Mouse (Mus musculus) neural tube, embryonic 11.5 days (tissue): ENCODE results near the gene Ccdc120. TPM values are rescaled to one million over a fixed set of nuclear protein-coding genes. Genes with fewer than 3 reads are reported as not detected.

ENCODE experiments used
- ATAC-seq: fragments of 200-750 bp; cut with Nextera tagmentation; 2 replicates; pipeline ENCODE4 v1.8.0; 2017; ENCODE audit warnings: moderate number of reproducible peaks, mild to moderate bottlenecking, moderate TSS enrichment, moderate library complexity; ENCODE audit not compliant: insufficient read depth, low FRiP score, low TSS enrichment
- DNase-seq: peaks from one replicate; pipeline ENCODE4 v3.0.0-alpha.2; 2015; ENCODE audit warnings: low spot score
- H3K27ac ChIP-seq: fragments of 300-500 bp; sonication (generic); 2 replicates; pipeline ENCODE4 v1.5.1; 2014; ENCODE audit warnings: low read depth, mild to moderate bottlenecking, low read length
- H3K27me3 ChIP-seq: fragments of 300-500 bp; sonication (generic); 2 replicates; pipeline ENCODE4 v1.6.1; 2014; ENCODE audit warnings: mild to moderate bottlenecking, low read length, mixed read lengths; ENCODE audit not compliant: control insufficient read depth, insufficient read depth
- H3K36me3 ChIP-seq: fragments of 300-500 bp; sonication (generic); 2 replicates; pipeline ENCODE4 v1.6.1; 2014; ENCODE audit warnings: mild to moderate bottlenecking, low read length, moderate library complexity, mixed read lengths; ENCODE audit not compliant: control insufficient read depth, insufficient read depth
- H3K4me1 ChIP-seq: fragments of 300-500 bp; sonication (generic); 2 replicates; pipeline ENCODE4 v1.6.1; 2014; ENCODE audit warnings: low read length, mixed read lengths; ENCODE audit not compliant: control insufficient read depth, insufficient read depth
- H3K4me2 ChIP-seq: fragments of 300-500 bp; sonication (generic); 2 replicates; pipeline ENCODE4 v1.6.1; 2014; ENCODE audit warnings: low read depth, mild to moderate bottlenecking, moderate library complexity
- H3K4me3 ChIP-seq: fragments of 300-500 bp; sonication (generic); 2 replicates; pipeline ENCODE4 v1.5.1; 2014; ENCODE audit warnings: low read depth, low read length
- H3K9ac ChIP-seq: fragments of 300-500 bp; sonication (generic); 2 replicates; pipeline ENCODE4 v1.6.1; 2014; ENCODE audit warnings: mild to moderate bottlenecking, low read length
- H3K9me3 ChIP-seq: fragments of 300-500 bp; sonication (generic); 2 replicates; pipeline ENCODE4 v1.6.1; 2016; ENCODE audit warnings: low read length; ENCODE audit not compliant: control insufficient read depth
- WGBS: fragments of 180-500 bp; shearing (Covaris S2); extraction: QIAGEN DNeasy Blood & Tissue Kit; methylation state at CpG from one replicate; pipeline ENCODE4 v1.1.7; 2014; 5-methylcytosine and 5-hydroxymethylcytosine counted together
- polyA plus RNA-seq: library from polyadenylated mRNA; unstranded; fragments of >200 nt; fragmentation: Nextera tagmentation; extraction: Ambion mirVana; gene quantifications from 2 replicates; pipeline ENCODE4 v1.2.1, GENCODE M21; 2014

Ccdc120 gene
- polyA plus RNA-seq, 1 experiment from 2014 or later = 31.8 TPM

DNA sequence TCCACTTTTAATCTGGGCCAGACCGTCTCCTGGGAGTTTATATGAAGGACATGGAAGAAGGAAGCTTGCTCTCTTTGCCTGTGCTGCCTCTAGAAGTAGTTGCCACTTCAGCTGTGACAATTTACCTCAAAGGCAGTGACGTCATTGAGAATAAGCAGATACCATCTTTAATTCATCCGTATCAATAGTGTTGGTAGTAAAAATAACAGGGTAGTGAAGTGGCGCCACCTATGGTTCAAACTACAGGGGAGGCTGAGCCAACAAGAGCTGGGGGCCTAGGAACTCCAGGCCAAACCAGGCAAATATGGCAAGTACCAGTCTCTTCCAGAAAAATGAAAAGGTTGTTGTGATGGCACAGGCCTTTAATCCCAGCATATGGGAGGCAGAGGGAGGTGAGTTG is 57.8 kb downstream of the Ccdc120 start:
- 45% methylated on average over 4 of the region's 4 CpGs for WGBS
- ATAC-seq (no peak), DNase-seq (peak; percentile 17)
- H3K4me1 ChIP-seq = no peaks in the 10 kb centered on the region
- no peak overlapping the region for H3K9ac ChIP-seq
- no peaks in the 10 kb centered on the region for H3K36me3 ChIP-seq
- H3K27ac ChIP-seq = no peak overlapping the region
- H3K4me3 ChIP-seq = no peak overlapping the region
- H3K9me3 ChIP-seq = no peaks in the 10 kb centered on the region
- H3K4me2 ChIP-seq = no peak overlapping the region
- no peaks in the 10 kb centered on the region for H3K27me3 ChIP-seq

- no peak overlapping the region for H3K4me2 ChIP-seq
- no peaks in the 10 kb centered on the region for H3K27me3 ChIP-seq
- no peak overlapping the region for H3K27ac ChIP-seq
- no peak for DNase-seq
- no peak overlapping the region for H3K9ac ChIP-seq
- no peak overlapping the region for H3K4me3 ChIP-seq
- H3K9me3 ChIP-seq = no peaks in the 10 kb centered on the region
- WGBS = 75% methylated on average over 3 of the region's 3 CpGs
- no peak for ATAC-seq
- no peaks in the 10 kb centered on the region for H3K4me1 ChIP-seq
- no peaks in the 10 kb centered on the region for H3K36me3 ChIP-seq
Measured at GRCm38 (mm10) chrX:7690486-7690885, 60.2 kb downstream of the Ccdc120 start.

GRCm38 (mm10) chrX:7688321-7688720 is 62.4 kb downstream of the Ccdc120 start:
- H3K9me3 ChIP-seq = no peaks in the 10 kb centered on the region
- H3K27me3 ChIP-seq = no peaks in the 10 kb centered on the region
- H3K4me3 ChIP-seq = no peak overlapping the region
- WGBS = 84% methylated on average over 2 of the region's 2 CpGs
- H3K9ac ChIP-seq = no peak overlapping the region
- no peaks in the 10 kb centered on the region for H3K36me3 ChIP-seq
- H3K4me2 ChIP-seq = no peak overlapping the region
- no peaks in the 10 kb centered on the region for H3K4me1 ChIP-seq
- DNase-seq = no peak
- H3K27ac ChIP-seq = no peak overlapping the region
- ATAC-seq = no peak

Other genes starting within 250 kb of the Ccdc120 start
- not detected in 2 replicates for gene Foxp3, start 177.3 kb downstream of the Ccdc120 start, polyA plus RNA-seq
- gene Ppp1r3f, start 176.6 kb downstream of the Ccdc120 start, polyA plus RNA-seq = 1.7 and 2.1 TPM in 2 replicates
- 28.4 and 29.2 TPM in 2 replicates for gene Ccdc22, start 145.4 kb downstream of the Ccdc120 start, polyA plus RNA-seq
- gene Cacna1f, start 143.8 kb downstream of the Ccdc120 start, polyA plus RNA-seq = not detected in 2 replicates
- gene Syp, start 112.4 kb downstream of the Ccdc120 start, polyA plus RNA-seq = 15.5 and 18.6 TPM in 2 replicates
- gene Prickle3, start 93.6 kb downstream of the Ccdc120 start, polyA plus RNA-seq = 2.4 and 3.1 TPM in 2 replicates
- 43.3 and 49.4 TPM in 2 replicates for gene Plp2, start 79.5 kb downstream of the Ccdc120 start, polyA plus RNA-seq
- gene Magix, start 69.7 kb downstream of the Ccdc120 start, polyA plus RNA-seq = not detected in 2 replicates
- 47.3 and 48.4 TPM in 2 replicates for gene Gpkow, start 53.8 kb downstream of the Ccdc120 start, polyA plus RNA-seq
- 17.8 and 18.3 TPM in 2 replicates for gene Wdr45, start 36.6 kb downstream of the Ccdc120 start, polyA plus RNA-seq
- not detected in 2 replicates for gene Gm45208, start 28.7 kb downstream of the Ccdc120 start, polyA plus RNA-seq
- gene Praf2, start 22.5 kb downstream of the Ccdc120 start, polyA plus RNA-seq = 102 and 104 TPM in 2 replicates
- gene Tfe3, start 11.7 kb upstream of the Ccdc120 start, polyA plus RNA-seq = 21.6 and 25.9 TPM in 2 replicates
- 51.7 and 57.0 TPM in 2 replicates for gene Gripap1, start 38.9 kb upstream of the Ccdc120 start, polyA plus RNA-seq
- gene Kcnd1, start 71.4 kb upstream of the Ccdc120 start, polyA plus RNA-seq = 2.2 and 2.5 TPM in 2 replicates
- 35.9 and 40.8 TPM in 2 replicates for gene Otud5, start 90.5 kb upstream of the Ccdc120 start, polyA plus RNA-seq
- gene Pim2, start 127.4 kb upstream of the Ccdc120 start, polyA plus RNA-seq = 5.9 and 7.8 TPM in 2 replicates
- 13.8 and 15.3 TPM in 2 replicates for gene Slc35a2, start 133.1 kb upstream of the Ccdc120 start, polyA plus RNA-seq
- gene Pqbp1, start 148.4 kb upstream of the Ccdc120 start, polyA plus RNA-seq = 137 and 143 TPM in 2 replicates
- gene Timm17b, start 148.5 kb upstream of the Ccdc120 start, polyA plus RNA-seq = 171 and 184 TPM in 2 replicates
- not detected in 2 replicates for gene Gm10491, start 156.9 kb upstream of the Ccdc120 start, polyA plus RNA-seq
- not detected in 2 replicates for gene Gm10490, start 158.6 kb upstream of the Ccdc120 start, polyA plus RNA-seq
- 29.6 and 33.1 TPM in 2 replicates for gene Pcsk1n, start 168.9 kb upstream of the Ccdc120 start, polyA plus RNA-seq
- not detected in 2 replicates for gene Eras, start 177.7 kb upstream of the Ccdc120 start, polyA plus RNA-seq
- 51.6 and 53.6 TPM in 2 replicates for gene Hdac6, start 197.0 kb upstream of the Ccdc120 start, polyA plus RNA-seq
- gene Gata1, start 227.2 kb upstream of the Ccdc120 start, polyA plus RNA-seq = 4.7 and 4.9 TPM in 2 replicates